Mouse (Mus musculus) liver, postnatal 0 days (tissue): ENCODE measurements around the gene Nbea.

ENCODE experiments used
- CTCF ChIP-seq: sonication (generic); IDR thresholded peaks from 2 replicates; pipeline ENCODE4 v1.5.1; 2016; ENCODE audit warnings: antibody characterized with exemption, low read depth
- EP300 ChIP-seq: IDR thresholded peaks from 2 replicates; pipeline ENCODE4 v1.6.1; 2016; ENCODE audit warnings: antibody characterized with exemption, low read depth, mild to moderate bottlenecking

- TF ChIP-seq CTCF (no peak), EP300 (no peak)
Observed at GRCm38 (mm10) chr3:55649541-55649940, 534.0 kb downstream of the Nbea start.
